Mouse (Mus musculus): Measurements from ENCODE around the gene Tmem63a. TPM values are rescaled to one million over a fixed set of nuclear protein-coding genes. Genes with fewer than 3 reads are reported as not detected.

Tmem63a gene
- polyA plus RNA-seq, 1 experiment = 45.5 TPM

DNA sequence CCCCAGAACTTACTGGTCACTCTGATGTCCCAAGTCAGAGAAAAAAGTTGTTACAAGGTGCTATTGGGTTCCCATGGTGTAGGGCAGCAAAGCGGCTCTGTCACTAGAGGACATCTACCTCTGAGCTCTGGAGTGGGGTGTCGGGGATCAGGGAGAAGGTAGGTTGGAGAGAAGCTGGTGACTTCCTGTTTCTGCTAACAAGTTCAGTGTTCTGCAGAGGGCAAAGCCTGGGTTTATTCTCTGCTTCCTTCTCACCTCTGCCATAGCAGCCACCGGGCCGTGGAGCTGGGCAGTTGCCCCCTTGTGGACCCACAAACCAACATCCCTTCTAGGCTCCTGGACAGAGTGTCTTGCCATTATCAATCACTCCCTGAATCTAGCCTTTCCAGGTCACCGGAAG lies 29.4 kb upstream of the Tmem63a start:
- Histone ChIP-seq H3K36me3 (ENCODE audit: control insufficient read depth, insufficient read depth) (peaks cover 3% of the 10 kb centered on the region), H3K4me2 (ENCODE audit: low read depth) (no peak overlapping the region), H3K4me3 (no peak overlapping the region), H3K79me2 (ENCODE audit: control insufficient read depth, insufficient read depth) (no peaks in the 10 kb centered on the region), H3ac (ENCODE audit: control insufficient read depth, insufficient read length) (no peak overlapping the region), H3K27me3 (ENCODE audit: control insufficient read depth, insufficient read depth, insufficient read length) (no peaks in the 10 kb centered on the region)
- no peak for TF ChIP-seq USF1 (IDR thresholded peaks at IDR 0.05; ENCODE audit: low read depth)
- TF ChIP-seq SRF (IDR thresholded peaks at IDR 0.05; ENCODE audit: control insufficient read depth, insufficient read length, low read depth) = no peak
- TF ChIP-seq POLR2AphosphoS2 (IDR thresholded peaks at IDR 0.05; ENCODE audit: insufficient read length, low read depth) = no peak
- no peak for TF ChIP-seq TCF12 (IDR thresholded peaks at IDR 0.05; ENCODE audit: insufficient read depth, poor library complexity, severe bottlenecking)
- no peak for TF ChIP-seq POLR2A (IDR thresholded peaks at IDR 0.05; ENCODE audit: insufficient read length, low read depth)
- no peak for TF ChIP-seq REST (IDR thresholded peaks at IDR 0.05; ENCODE audit: insufficient read depth, insufficient read length)
- TF ChIP-seq E2F4 (IDR thresholded peaks at IDR 0.05; ENCODE audit: insufficient read depth) = no peak
- TF ChIP-seq MYOG (IDR thresholded peaks at IDR 0.05; ENCODE audit: control insufficient read depth in 1 of 3, insufficient read depth in 1 of 3, insufficient read length in 2 of 3, low read depth in 2 of 3) = no peak
- TF ChIP-seq MAX (IDR thresholded peaks at IDR 0.05; ENCODE audit: low read depth) = no peak

DNA sequence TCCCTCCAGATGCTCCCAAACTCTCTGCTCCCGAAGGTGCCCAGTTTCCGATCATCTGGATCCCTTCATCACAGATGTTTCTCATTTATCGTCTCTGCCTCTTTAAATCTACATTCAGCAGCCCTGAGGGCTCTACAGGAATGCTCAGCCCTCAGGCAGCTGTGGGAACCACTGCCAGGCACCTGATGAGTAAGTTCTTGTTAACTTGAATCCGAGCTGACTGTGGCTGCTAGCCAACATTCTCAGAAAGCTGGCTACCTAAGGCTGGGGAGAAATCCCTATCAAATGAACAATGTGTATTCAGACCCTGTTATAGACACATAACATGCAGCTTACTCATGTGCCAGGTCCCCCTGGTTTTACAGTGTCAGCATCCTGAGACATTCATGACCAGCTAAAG lies 28.3 kb upstream of the Tmem63a start:
- no peak overlapping the region for H3ac ChIP-seq (ENCODE audit: control insufficient read depth, insufficient read length)

DNA sequence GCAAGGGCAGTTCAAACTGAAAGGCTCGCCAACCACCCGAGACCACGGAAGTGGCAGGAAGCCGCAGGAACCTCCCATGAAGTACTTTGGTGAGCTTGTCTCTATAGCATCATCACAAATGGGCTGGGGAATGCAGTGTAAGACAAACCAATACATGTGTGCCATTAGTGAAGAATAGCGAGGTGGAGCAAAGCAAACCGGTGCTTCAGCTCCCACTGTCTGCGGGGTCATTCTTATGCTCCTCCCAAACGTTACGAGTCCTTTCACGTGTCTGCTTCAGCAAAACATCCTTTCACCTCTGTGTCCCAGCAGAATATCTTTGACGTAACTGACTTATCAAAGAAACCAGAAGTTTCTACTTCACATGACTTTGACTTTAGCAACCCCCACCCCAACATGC lies 25.7 kb upstream of the Tmem63a start:
- Histone ChIP-seq H3K36me3 (ENCODE audit: control insufficient read depth, insufficient read depth) (no peaks in the 10 kb centered on the region), H3K4me2 (ENCODE audit: low read depth) (no peak overlapping the region), H3K27me3 (ENCODE audit: control insufficient read depth, insufficient read depth, insufficient read length) (no peaks in the 10 kb centered on the region), H3K79me2 (ENCODE audit: control insufficient read depth, insufficient read depth) (no peaks in the 10 kb centered on the region), H3K4me3 (no peak overlapping the region), H3ac (ENCODE audit: control insufficient read depth, insufficient read length) (no peak overlapping the region)
- TF ChIP-seq REST (IDR thresholded peaks at IDR 0.05; ENCODE audit: insufficient read depth, insufficient read length) (no peak), MAX (IDR thresholded peaks at IDR 0.05; ENCODE audit: low read depth) (no peak), POLR2A (IDR thresholded peaks at IDR 0.05; ENCODE audit: insufficient read length, low read depth) (no peak), MYOG (IDR thresholded peaks at IDR 0.05; ENCODE audit: control insufficient read depth in 1 of 3, insufficient read depth in 1 of 3, insufficient read length in 2 of 3, low read depth in 2 of 3) (no peak), POLR2AphosphoS2 (IDR thresholded peaks at IDR 0.05; ENCODE audit: insufficient read length, low read depth) (no peak), SRF (IDR thresholded peaks at IDR 0.05; ENCODE audit: control insufficient read depth, insufficient read length, low read depth) (no peak), MYOD1 (IDR thresholded peaks at IDR 0.05; ENCODE audit: control insufficient read depth in 1 of 3, insufficient read length in 2 of 3, low read depth in 2 of 3) (no peak), TCF12 (IDR thresholded peaks at IDR 0.05; ENCODE audit: insufficient read depth, poor library complexity, severe bottlenecking) (no peak), TCF3 (IDR thresholded peaks at IDR 0.05; ENCODE audit: insufficient read length, low read depth) (no peak), USF1 (IDR thresholded peaks at IDR 0.05; ENCODE audit: low read depth) (no peak), E2F4 (IDR thresholded peaks at IDR 0.05; ENCODE audit: insufficient read depth) (no peak), CEBPB (IDR thresholded peaks at IDR 0.05; ENCODE audit: insufficient read depth, poor library complexity, severe bottlenecking) (no peak)

More for the DNA sequence above, 28.3 kb upstream of the Tmem63a start:
- TF ChIP-seq CEBPB (IDR thresholded peaks at IDR 0.05; ENCODE audit: insufficient read depth, poor library complexity, severe bottlenecking) (no peak), MYOD1 (IDR thresholded peaks at IDR 0.05; ENCODE audit: control insufficient read depth in 1 of 3, insufficient read length in 2 of 3, low read depth in 2 of 3) (peak in 1 of 3 experiments; percentile 36), MAX (IDR thresholded peaks at IDR 0.05; ENCODE audit: low read depth) (no peak), MYOG (IDR thresholded peaks at IDR 0.05; ENCODE audit: control insufficient read depth in 1 of 3, insufficient read depth in 1 of 3, insufficient read length in 2 of 3, low read depth in 2 of 3) (no peak)
- Histone ChIP-seq H3K4me2 (ENCODE audit: low read depth) (peak overlapping the region; percentile 59), H3K27me3 (ENCODE audit: control insufficient read depth, insufficient read depth, insufficient read length) (no peaks in the 10 kb centered on the region), H3K79me2 (ENCODE audit: control insufficient read depth, insufficient read depth) (no peaks in the 10 kb centered on the region), H3K36me3 (ENCODE audit: control insufficient read depth, insufficient read depth) (peaks cover 1% of the 10 kb centered on the region), H3K4me3 (no peak overlapping the region)

DNA sequence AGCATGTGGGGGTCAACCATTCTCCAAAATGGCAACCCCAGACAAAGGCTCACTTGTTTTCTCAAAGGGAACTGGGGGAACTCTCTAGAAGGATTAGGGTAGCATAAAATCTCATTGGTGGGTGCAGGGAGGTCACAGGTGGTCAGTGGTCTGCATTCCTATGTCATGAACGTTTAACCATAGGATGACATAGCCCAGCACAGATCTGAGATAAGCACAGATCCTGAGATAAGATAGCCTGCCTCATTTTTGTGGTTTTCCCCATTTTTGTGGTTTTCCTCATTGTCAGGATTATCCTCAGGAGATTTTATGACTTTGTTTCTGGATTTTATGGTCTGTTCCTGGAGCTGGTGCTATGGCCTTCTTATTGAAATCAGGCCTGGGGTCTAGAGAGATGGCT lies 25.1 kb upstream of the Tmem63a start:
- H3K27me3 ChIP-seq (ENCODE audit: control insufficient read depth, insufficient read depth, insufficient read length) = no peaks in the 10 kb centered on the region
- H3ac ChIP-seq (ENCODE audit: control insufficient read depth, insufficient read length) = no peak overlapping the region
- no peaks in the 10 kb centered on the region for H3K79me2 ChIP-seq (ENCODE audit: control insufficient read depth, insufficient read depth)
- H3K4me3 ChIP-seq = no peak overlapping the region
- no peaks in the 10 kb centered on the region for H3K36me3 ChIP-seq (ENCODE audit: control insufficient read depth, insufficient read depth)
- H3K4me2 ChIP-seq (ENCODE audit: low read depth) = no peak overlapping the region
- TF ChIP-seq USF1 (IDR thresholded peaks at IDR 0.05; ENCODE audit: low read depth) = no peak
- TF ChIP-seq SRF (IDR thresholded peaks at IDR 0.05; ENCODE audit: control insufficient read depth, insufficient read length, low read depth) = no peak
- no peak for TF ChIP-seq POLR2AphosphoS2 (IDR thresholded peaks at IDR 0.05; ENCODE audit: insufficient read length, low read depth)
- TF ChIP-seq CEBPB (IDR thresholded peaks at IDR 0.05; ENCODE audit: insufficient read depth, poor library complexity, severe bottlenecking) = no peak
- no peak for TF ChIP-seq MYOD1 (IDR thresholded peaks at IDR 0.05; ENCODE audit: control insufficient read depth in 1 of 3, insufficient read length in 2 of 3, low read depth in 2 of 3)
- TF ChIP-seq TCF3 (IDR thresholded peaks at IDR 0.05; ENCODE audit: insufficient read length, low read depth) = no peak
- TF ChIP-seq POLR2A (IDR thresholded peaks at IDR 0.05; ENCODE audit: insufficient read length, low read depth) = no peak
- no peak for TF ChIP-seq MYOG (IDR thresholded peaks at IDR 0.05; ENCODE audit: control insufficient read depth in 1 of 3, insufficient read depth in 1 of 3, insufficient read length in 2 of 3, low read depth in 2 of 3)
- no peak for TF ChIP-seq MAX (IDR thresholded peaks at IDR 0.05; ENCODE audit: low read depth)
- TF ChIP-seq REST (IDR thresholded peaks at IDR 0.05; ENCODE audit: insufficient read depth, insufficient read length) = no peak
- TF ChIP-seq E2F4 (IDR thresholded peaks at IDR 0.05; ENCODE audit: insufficient read depth) = no peak
- TF ChIP-seq TCF12 (IDR thresholded peaks at IDR 0.05; ENCODE audit: insufficient read depth, poor library complexity, severe bottlenecking) = no peak

DNA sequence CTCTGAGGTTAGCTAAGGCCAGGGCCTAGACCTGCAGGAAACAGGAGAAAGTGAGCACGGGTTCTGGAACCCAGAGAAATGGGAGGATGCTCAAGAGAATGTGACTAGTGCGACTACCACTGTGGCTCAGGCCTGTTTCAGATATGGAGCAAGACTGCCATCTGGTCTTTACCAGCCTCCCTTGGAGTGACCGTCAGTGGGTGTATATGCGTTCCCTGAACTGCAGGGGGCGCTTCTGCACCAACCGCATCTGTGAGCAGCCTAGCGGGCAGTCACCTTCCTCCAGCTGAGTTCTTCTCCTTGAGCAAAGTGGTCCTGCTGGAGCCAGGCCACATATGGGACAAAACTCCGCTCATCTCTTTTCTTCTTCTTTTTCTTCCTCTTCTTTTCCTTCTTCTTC lies 22.5 kb upstream of the Tmem63a start:
- H3K36me3 ChIP-seq (ENCODE audit: control insufficient read depth, insufficient read depth) = no peaks in the 10 kb centered on the region
- H3K27me3 ChIP-seq (ENCODE audit: control insufficient read depth, insufficient read depth, insufficient read length) = no peaks in the 10 kb centered on the region
- no peaks in the 10 kb centered on the region for H3K79me2 ChIP-seq (ENCODE audit: control insufficient read depth, insufficient read depth)
- TF ChIP-seq POLR2A (IDR thresholded peaks at IDR 0.05; ENCODE audit: insufficient read length, low read depth) (no peak), TCF12 (IDR thresholded peaks at IDR 0.05; ENCODE audit: insufficient read depth, poor library complexity, severe bottlenecking) (no peak), E2F4 (IDR thresholded peaks at IDR 0.05; ENCODE audit: insufficient read depth) (no peak), USF1 (IDR thresholded peaks at IDR 0.05; ENCODE audit: low read depth) (no peak), MYOG (IDR thresholded peaks at IDR 0.05; ENCODE audit: control insufficient read depth in 1 of 3, insufficient read depth in 1 of 3, insufficient read length in 2 of 3, low read depth in 2 of 3) (no peak), CEBPB (IDR thresholded peaks at IDR 0.05; ENCODE audit: insufficient read depth, poor library complexity, severe bottlenecking) (no peak), TCF3 (IDR thresholded peaks at IDR 0.05; ENCODE audit: insufficient read length, low read depth) (no peak)
- no peak overlapping the region for H3ac ChIP-seq (ENCODE audit: control insufficient read depth, insufficient read length)
- H3K4me2 ChIP-seq (ENCODE audit: low read depth) = no peak overlapping the region
- H3K4me3 ChIP-seq = no peak overlapping the region

All from myocyte (in vitro differentiated cells).